8 mouse cellular contexts compared by ENCODE assay signal in the genomic region with DNA sequence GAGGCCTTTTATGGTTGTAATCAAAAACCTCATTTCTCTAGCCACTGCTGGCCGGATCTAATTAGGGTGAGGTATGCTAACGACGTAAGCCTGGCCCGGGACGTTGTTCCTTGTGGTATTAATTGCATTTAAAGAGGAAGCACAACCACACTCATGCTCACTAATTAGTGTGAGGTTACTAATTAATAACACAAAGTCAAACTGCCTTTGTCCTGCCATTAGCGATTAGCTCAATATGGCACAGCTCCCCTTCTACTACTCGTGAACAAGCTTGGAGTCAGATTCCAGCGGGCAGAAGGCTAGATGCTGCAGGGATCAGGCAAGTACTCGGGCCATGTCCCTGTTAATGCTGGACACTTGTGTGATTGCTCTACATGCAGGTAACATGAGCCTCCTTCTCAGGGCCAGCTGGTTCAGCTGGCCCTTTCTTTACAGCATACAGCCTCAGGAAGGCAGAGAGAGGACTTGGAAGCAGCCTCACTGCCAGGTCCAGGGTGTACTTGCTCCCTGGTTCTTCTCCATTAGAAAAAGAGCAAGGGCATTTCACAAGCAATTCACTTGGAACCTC.
DNase-seq lines count a peak whose midpoint lies in the region; ATAC-seq and TF ChIP-seq lines count a peak whose summit lies in the region.
"Had no signal": no experiment of that assay in that cellular context is flagged by ENCODE, and none has a peak within 500 bp of the region (broad histone marks: within the 10 kb centered on the region; RNA-seq: fewer than 3 reads in every experiment).

No protein-coding gene starts in this region.

- TF ChIP-seq CTCF in midbrain, postnatal 0 days (IDR thresholded peaks at IDR 0.05): no peak

- H3K9me3 ChIP-seq in midbrain, embryonic 11.5 days (ENCODE audit: control insufficient read depth, low read length): no peaks in the 10 kb centered on the region
- no peaks in the 10 kb centered on the region for H3K9me3 ChIP-seq in midbrain, postnatal 0 days (ENCODE audit: low read length)
- H3K9me3 ChIP-seq in embryonic facial prominence, embryonic 13.5 days: no peaks in the 10 kb centered on the region

- no peak overlapping the region for H3K9ac ChIP-seq in midbrain, embryonic 11.5 days (ENCODE audit: low read length)
- no peak overlapping the region for H3K9ac ChIP-seq in midbrain, postnatal 0 days (replicated peaks; ENCODE audit: low read length, poor library complexity, severe bottlenecking)
- no peak overlapping the region for H3K9ac ChIP-seq in embryonic facial prominence, embryonic 13.5 days

- no peaks in the 10 kb centered on the region for H3K27me3 ChIP-seq in midbrain, embryonic 11.5 days (ENCODE audit: control insufficient read depth, insufficient read depth, low read length)
- no peaks in the 10 kb centered on the region for H3K27me3 ChIP-seq in midbrain, postnatal 0 days (ENCODE audit: insufficient read depth, low read length)
- no peaks in the 10 kb centered on the region for H3K27me3 ChIP-seq in embryonic facial prominence, embryonic 13.5 days

- H3K36me3 ChIP-seq in midbrain, embryonic 11.5 days (ENCODE audit: control insufficient read depth, insufficient read depth, low read length): no peaks in the 10 kb centered on the region
- H3K36me3 ChIP-seq in midbrain, postnatal 0 days (ENCODE audit: insufficient read depth, low read length): no peaks in the 10 kb centered on the region
- H3K36me3 ChIP-seq in embryonic facial prominence, embryonic 13.5 days: peaks cover 5% of the 10 kb centered on the region; the same call in 1 of the 2 replicates

- no peak for ATAC-seq in midbrain, embryonic 11.5 days (ENCODE audit: low FRiP score)
- ATAC-seq in midbrain, postnatal 0 days (ENCODE audit: low FRiP score): no peak
- ATAC-seq in embryonic facial prominence, embryonic 13.5 days (ENCODE audit: insufficient number of reproducible peaks, insufficient read depth, low FRiP score, low TSS enrichment, low read depth): no peak
- ATAC-seq: lung, postnatal 0 days had no signal

- peak; percentile 37 for DNase-seq in midbrain, embryonic 11.5 days (ENCODE audit: low spot score, missing footprints)
- DNase-seq in midbrain, postnatal 0 days (ENCODE audit: low spot score): no peak
- peak; percentile 27 for DNase-seq in kidney, postnatal 14 days
- DNase-seq in skeletal muscle tissue, adult 2 months (ENCODE audit: low read depth, low spot score): peak; percentile 76
- DNase-seq in layer of hippocampus, adult 11-12 months (ENCODE audit: low spot score): no peak
- DNase-seq in T-cell, adult 2 months (ENCODE audit: low spot score): no peak

- H3K4me3 ChIP-seq in midbrain, embryonic 11.5 days (ENCODE audit: low read depth, low read length): no peak overlapping the region
- H3K4me3 ChIP-seq in midbrain, postnatal 0 days (ENCODE audit: low read depth, low read length): no peak overlapping the region
- H3K4me3 ChIP-seq in embryonic facial prominence, embryonic 13.5 days: no peak overlapping the region

- H3K4me1 ChIP-seq in midbrain, embryonic 11.5 days (ENCODE audit: control insufficient read depth, insufficient read depth, low read length): no peaks in the 10 kb centered on the region
- no peaks in the 10 kb centered on the region for H3K4me1 ChIP-seq in midbrain, postnatal 0 days (ENCODE audit: insufficient read depth, low read length)
- H3K4me1 ChIP-seq in embryonic facial prominence, embryonic 13.5 days: peaks cover 35% of the 10 kb centered on the region

- no peak overlapping the region for H3K4me2 ChIP-seq in midbrain, embryonic 11.5 days
- no peak overlapping the region for H3K4me2 ChIP-seq in midbrain, postnatal 0 days (ENCODE audit: low read depth, low read length, poor library complexity, severe bottlenecking)
- H3K4me2 ChIP-seq in embryonic facial prominence, embryonic 13.5 days: no peak overlapping the region

- WGBS in midbrain, embryonic 11.5 days: 86% methylated on average over 9 of the region's 9 CpGs
- WGBS in midbrain, postnatal 0 days: 56% methylated on average over 9 of the region's 9 CpGs
- WGBS in embryonic facial prominence, embryonic 13.5 days: 21% methylated on average over 9 of the region's 9 CpGs

- H3K27ac ChIP-seq in midbrain, embryonic 11.5 days (ENCODE audit: low read depth, low read length): no peak overlapping the region
- no peak overlapping the region for H3K27ac ChIP-seq in midbrain, postnatal 0 days (ENCODE audit: low read depth, low read length)
- H3K27ac ChIP-seq in embryonic facial prominence, embryonic 13.5 days: peak overlapping the region; percentile 55; the same call in 1 of the 2 replicates

Comparison
In these comparisons a context has a peak if more than half of its experiments do, and no peak if none do; other contexts are left out.
1. DNase-seq: peak in midbrain, embryonic 11.5 days (single experiment), kidney, postnatal 14 days (single experiment) and skeletal muscle tissue, adult 2 months (single experiment); none in midbrain, postnatal 0 days (single experiment), layer of hippocampus, adult 11-12 months (single experiment) and T-cell, adult 2 months (single experiment).